Mouse (Mus musculus): ENCODE data around the gene Prkch. TPM values are rescaled to one million over a fixed set of nuclear protein-coding genes. Genes with fewer than 3 reads are reported as not detected.

Prkch gene
- total and polyA plus RNA-seq, 2 experiments from 2014 or later, result 9.9 to 16.2 TPM

GRCm38 (mm10) chr12:73670739-73671138 lies 86.1 kb downstream of the Prkch start:
- no peaks in the 10 kb centered on the region for H3K9me3 ChIP-seq (ENCODE audit: low read length)
- 0 out of 2 replicates have a peak overlapping the region, but pooled peaks have one; percentile 6 for H3K27ac ChIP-seq (ENCODE audit: low read depth, low read length)
- no peak for TF ChIP-seq CTCF (IDR thresholded peaks at IDR 0.05)
- H3K9ac ChIP-seq (replicated peaks; ENCODE audit: low read length, poor library complexity, severe bottlenecking), result 0 out of 2 replicates have a peak overlapping the region, but pooled peaks have one; percentile 8
- H3K4me2 ChIP-seq (ENCODE audit: low read depth, low read length, poor library complexity, severe bottlenecking), result no peak overlapping the region
- ATAC-seq (ENCODE audit: low FRiP score) (no peak), DNase-seq (ENCODE audit: low spot score) (no peak)
- no peak overlapping the region for H3K4me3 ChIP-seq (ENCODE audit: low read depth, low read length)
- H3K4me1 ChIP-seq (ENCODE audit: insufficient read depth, low read length), result peaks cover 2% of the 10 kb centered on the region; the same call in 1 of the 2 replicates
- WGBS, result 76% methylated on average over 6 of the region's 6 CpGs
- H3K36me3 ChIP-seq (ENCODE audit: insufficient read depth, low read length), result no peaks in the 10 kb centered on the region
- H3K27me3 ChIP-seq (ENCODE audit: insufficient read depth, low read length), result no peaks in the 10 kb centered on the region

GRCm38 (mm10) chr12:73671540-73671939 lies 86.9 kb downstream of the Prkch start:
- Histone ChIP-seq H3K9me3 (ENCODE audit: low read length) (no peaks in the 10 kb centered on the region), H3K27me3 (ENCODE audit: insufficient read depth, low read length) (no peaks in the 10 kb centered on the region), H3K36me3 (ENCODE audit: insufficient read depth, low read length) (no peaks in the 10 kb centered on the region), H3K27ac (ENCODE audit: low read depth, low read length) (no peak overlapping the region), H3K4me2 (ENCODE audit: low read depth, low read length, poor library complexity, severe bottlenecking) (no peak overlapping the region), H3K4me1 (ENCODE audit: insufficient read depth, low read length) (peaks cover 2% of the 10 kb centered on the region; the same call in 1 of the 2 replicates), H3K9ac (replicated peaks; ENCODE audit: low read length, poor library complexity, severe bottlenecking) (no peak overlapping the region), H3K4me3 (ENCODE audit: low read depth, low read length) (no peak overlapping the region)
- 23% methylated on average over 3 of the region's 3 CpGs for WGBS
- ATAC-seq (ENCODE audit: low FRiP score) (no peak), DNase-seq (ENCODE audit: low spot score) (no peak)
- TF ChIP-seq CTCF (IDR thresholded peaks at IDR 0.05), result no peak

GRCm38 (mm10) chr12:73672007-73672406 lies 87.4 kb downstream of the Prkch start:
- Histone ChIP-seq H3K27me3 (ENCODE audit: insufficient read depth, low read length) (no peaks in the 10 kb centered on the region), H3K36me3 (ENCODE audit: insufficient read depth, low read length) (no peaks in the 10 kb centered on the region), H3K9me3 (ENCODE audit: low read length) (no peaks in the 10 kb centered on the region), H3K4me3 (ENCODE audit: low read depth, low read length) (no peak overlapping the region), H3K4me1 (ENCODE audit: insufficient read depth, low read length) (peaks cover 2% of the 10 kb centered on the region; the same call in 1 of the 2 replicates), H3K27ac (ENCODE audit: low read depth, low read length) (0 out of 2 replicates have a peak overlapping the region, but pooled peaks have one; percentile 9), H3K4me2 (ENCODE audit: low read depth, low read length, poor library complexity, severe bottlenecking) (no peak overlapping the region), H3K9ac (replicated peaks; ENCODE audit: low read length, poor library complexity, severe bottlenecking) (no peak overlapping the region)
- ATAC-seq (ENCODE audit: low FRiP score), result no peak
- TF ChIP-seq CTCF (IDR thresholded peaks at IDR 0.05), result no peak
- no peak for DNase-seq (ENCODE audit: low spot score)
- WGBS, result 24% methylated on average over 4 of the region's 4 CpGs

- WGBS, result 78% methylated on average over 7 of the region's 7 CpGs
Measured at GRCm38 (mm10) chr12:73673783-73674182, 89.2 kb downstream of the Prkch start.

GRCm38 (mm10) chr12:73675212-73675611 lies 90.6 kb downstream of the Prkch start:
- WGBS, result 76% methylated on average over 4 of the region's 4 CpGs
- H3K27me3 ChIP-seq (ENCODE audit: insufficient read depth, low read length), result no peaks in the 10 kb centered on the region
- DNase-seq (ENCODE audit: low spot score) (no peak), ATAC-seq (ENCODE audit: low FRiP score) (no peak)
- no peaks in the 10 kb centered on the region for H3K36me3 ChIP-seq (ENCODE audit: insufficient read depth, low read length)
- H3K4me1 ChIP-seq (ENCODE audit: insufficient read depth, low read length), result peaks cover 2% of the 10 kb centered on the region; the same call in 1 of the 2 replicates
- no peak overlapping the region for H3K4me3 ChIP-seq (ENCODE audit: low read depth, low read length)
- no peak for TF ChIP-seq CTCF (IDR thresholded peaks at IDR 0.05)
- H3K9ac ChIP-seq (replicated peaks; ENCODE audit: low read length, poor library complexity, severe bottlenecking), result no peak overlapping the region
- H3K27ac ChIP-seq (ENCODE audit: low read depth, low read length), result no peak overlapping the region
- H3K9me3 ChIP-seq (ENCODE audit: low read length), result no peaks in the 10 kb centered on the region
- H3K4me2 ChIP-seq (ENCODE audit: low read depth, low read length, poor library complexity, severe bottlenecking), result no peak overlapping the region

More at GRCm38 (mm10) chr12:73673783-73674182, 89.2 kb downstream of the Prkch start:
- DNase-seq (ENCODE audit: low spot score), result peak; percentile 74
- H3K27me3 ChIP-seq (ENCODE audit: insufficient read depth, low read length), result no peaks in the 10 kb centered on the region
- H3K4me2 ChIP-seq (ENCODE audit: low read depth, low read length, poor library complexity, severe bottlenecking), result no peak overlapping the region
- H3K36me3 ChIP-seq (ENCODE audit: insufficient read depth, low read length), result no peaks in the 10 kb centered on the region
- no peak overlapping the region for H3K27ac ChIP-seq (ENCODE audit: low read depth, low read length)
- no peaks in the 10 kb centered on the region for H3K9me3 ChIP-seq (ENCODE audit: low read length)
- TF ChIP-seq CTCF (IDR thresholded peaks at IDR 0.05), result no peak
- ATAC-seq (ENCODE audit: low FRiP score), result no peak; the same call in 1 of the 2 replicates
- no peak overlapping the region for H3K9ac ChIP-seq (replicated peaks; ENCODE audit: low read length, poor library complexity, severe bottlenecking)
- no peak overlapping the region for H3K4me3 ChIP-seq (ENCODE audit: low read depth, low read length)
- peaks cover 2% of the 10 kb centered on the region; the same call in 1 of the 2 replicates for H3K4me1 ChIP-seq (ENCODE audit: insufficient read depth, low read length)

- Histone ChIP-seq H3K4me2 (ENCODE audit: low read depth, low read length, poor library complexity, severe bottlenecking) (no peak overlapping the region), H3K4me3 (ENCODE audit: low read depth, low read length) (no peak overlapping the region), H3K9me3 (ENCODE audit: low read length) (no peaks in the 10 kb centered on the region), H3K4me1 (ENCODE audit: insufficient read depth, low read length) (no peaks in the 10 kb centered on the region), H3K9ac (replicated peaks; ENCODE audit: low read length, poor library complexity, severe bottlenecking) (no peak overlapping the region), H3K36me3 (ENCODE audit: insufficient read depth, low read length) (no peaks in the 10 kb centered on the region), H3K27me3 (ENCODE audit: insufficient read depth, low read length) (no peaks in the 10 kb centered on the region), H3K27ac (ENCODE audit: low read depth, low read length) (no peak overlapping the region)
- ATAC-seq (ENCODE audit: low FRiP score), result no peak
- TF ChIP-seq CTCF (IDR thresholded peaks at IDR 0.05), result no peak
- 21% methylated on average over 7 of the region's 7 CpGs for whole genome bisulfite sequencing
- no peak for DNase-seq (ENCODE audit: low spot score)
Measured at GRCm38 (mm10) chr12:73679400-73679801, 94.8 kb downstream of the Prkch start.

Measured in midbrain, postnatal 0 days (tissue).